Mouse (Mus musculus): Measurements from ENCODE around the gene Dcaf4. TPM values are rescaled to one million over a fixed set of nuclear protein-coding genes. Genes with fewer than 3 reads are reported as not detected.

Gene Dcaf4
- polyA plus RNA-seq, 1 experiment from 2014 or later, result 31.5 TPM

- Histone ChIP-seq H3K4me2 (ENCODE audit: low read length) (no peak overlapping the region), H3K9ac (ENCODE audit: low read length) (no peak overlapping the region), H3K27me3 (replicated peaks; ENCODE audit: control insufficient read depth, insufficient read depth, low read length) (no peaks in the 10 kb centered on the region), H3K4me3 (ENCODE audit: low read depth, low read length) (no peak overlapping the region), H3K36me3 (ENCODE audit: control insufficient read depth, insufficient read depth, low read length) (peaks cover 71% of the 10 kb centered on the region), H3K9me3 (ENCODE audit: control insufficient read depth, low read length) (no peaks in the 10 kb centered on the region), H3K27ac (ENCODE audit: low read depth) (no peak overlapping the region), H3K4me1 (replicated peaks; ENCODE audit: control insufficient read depth, insufficient read depth, low read length) (no peaks in the 10 kb centered on the region)
- ATAC-seq (replicated peaks; ENCODE audit: low FRiP score, low TSS enrichment, low read depth) (no peak), DNase-seq (ENCODE audit: low spot score) (no peak)
- 80% methylated on average over 3 of the region's 3 CpGs for WGBS
These were observed 49.6 kb downstream of the Dcaf4 start for GRCm38 (mm10) chr12:83569866-83570265.

GRCm38 (mm10) chr12:83572717-83573116 is 52.5 kb downstream of the Dcaf4 start:
- H3K9me3 ChIP-seq (ENCODE audit: control insufficient read depth, low read length), result no peaks in the 10 kb centered on the region
- H3K27ac ChIP-seq (ENCODE audit: low read depth), result no peak overlapping the region
- WGBS, result 69% methylated on average over 5 of the region's 5 CpGs
- peaks cover 48% of the 10 kb centered on the region for H3K36me3 ChIP-seq (ENCODE audit: control insufficient read depth, insufficient read depth, low read length)
- no peak overlapping the region for H3K9ac ChIP-seq (ENCODE audit: low read length)
- H3K4me3 ChIP-seq (ENCODE audit: low read depth, low read length), result no peak overlapping the region
- DNase-seq (ENCODE audit: low spot score) (no peak), ATAC-seq (replicated peaks; ENCODE audit: low FRiP score, low TSS enrichment, low read depth) (no peak)
- H3K4me1 ChIP-seq (replicated peaks; ENCODE audit: control insufficient read depth, insufficient read depth, low read length), result no peaks in the 10 kb centered on the region
- H3K4me2 ChIP-seq (ENCODE audit: low read length), result no peak overlapping the region
- no peaks in the 10 kb centered on the region for H3K27me3 ChIP-seq (replicated peaks; ENCODE audit: control insufficient read depth, insufficient read depth, low read length)

GRCm38 (mm10) chr12:83577445-83577844 is 57.2 kb downstream of the Dcaf4 start:
- no peaks in the 10 kb centered on the region for H3K27me3 ChIP-seq (replicated peaks; ENCODE audit: control insufficient read depth, insufficient read depth, low read length)
- no peak overlapping the region for H3K27ac ChIP-seq (ENCODE audit: low read depth)
- H3K4me3 ChIP-seq (ENCODE audit: low read depth, low read length), result no peak overlapping the region
- DNase-seq (ENCODE audit: low spot score) (no peak), ATAC-seq (replicated peaks; ENCODE audit: low FRiP score, low TSS enrichment, low read depth) (no peak)
- H3K4me2 ChIP-seq (ENCODE audit: low read length), result no peak overlapping the region
- H3K36me3 ChIP-seq (ENCODE audit: control insufficient read depth, insufficient read depth, low read length), result peaks cover 25% of the 10 kb centered on the region
- 99% methylated on average over 5 of the region's 5 CpGs for WGBS
- no peaks in the 10 kb centered on the region for H3K9me3 ChIP-seq (ENCODE audit: control insufficient read depth, low read length)
- 0 out of 2 replicates have a peak, but pooled peaks cover 3% of the 10 kb centered on the region for H3K4me1 ChIP-seq (replicated peaks; ENCODE audit: control insufficient read depth, insufficient read depth, low read length)
- no peak overlapping the region for H3K9ac ChIP-seq (ENCODE audit: low read length)

GRCm38 (mm10) chr12:83578356-83578755 is 58.1 kb downstream of the Dcaf4 start:
- Histone ChIP-seq H3K36me3 (ENCODE audit: control insufficient read depth, insufficient read depth, low read length) (peaks cover 21% of the 10 kb centered on the region), H3K4me3 (ENCODE audit: low read depth, low read length) (no peak overlapping the region), H3K27ac (ENCODE audit: low read depth) (peak overlapping the region; percentile 8; the same call in 1 of the 2 replicates), H3K4me1 (replicated peaks; ENCODE audit: control insufficient read depth, insufficient read depth, low read length) (0 out of 2 replicates have a peak, but pooled peaks cover 3% of the 10 kb centered on the region), H3K27me3 (replicated peaks; ENCODE audit: control insufficient read depth, insufficient read depth, low read length) (no peaks in the 10 kb centered on the region), H3K9me3 (ENCODE audit: control insufficient read depth, low read length) (no peaks in the 10 kb centered on the region), H3K9ac (ENCODE audit: low read length) (no peak overlapping the region), H3K4me2 (ENCODE audit: low read length) (no peak overlapping the region)
- ATAC-seq (replicated peaks; ENCODE audit: low FRiP score, low TSS enrichment, low read depth) (no peak), DNase-seq (ENCODE audit: low spot score) (no peak)
- WGBS, result 81% methylated on average over 2 of the region's 2 CpGs

- Histone ChIP-seq H3K4me2 (ENCODE audit: low read length) (no peak overlapping the region), H3K27ac (ENCODE audit: low read depth) (peak overlapping the region; percentile 52; the same call in 1 of the 2 replicates), H3K27me3 (replicated peaks; ENCODE audit: control insufficient read depth, insufficient read depth, low read length) (no peaks in the 10 kb centered on the region), H3K4me1 (replicated peaks; ENCODE audit: control insufficient read depth, insufficient read depth, low read length) (0 out of 2 replicates have a peak, but pooled peaks cover 3% of the 10 kb centered on the region), H3K9ac (ENCODE audit: low read length) (no peak overlapping the region), H3K9me3 (ENCODE audit: control insufficient read depth, low read length) (no peaks in the 10 kb centered on the region), H3K4me3 (ENCODE audit: low read depth, low read length) (no peak overlapping the region), H3K36me3 (ENCODE audit: control insufficient read depth, insufficient read depth, low read length) (peaks cover 24% of the 10 kb centered on the region)
- DNase-seq (ENCODE audit: low spot score) (no peak), ATAC-seq (replicated peaks; ENCODE audit: low FRiP score, low TSS enrichment, low read depth) (peak; percentile 76)
- 45% methylated on average over 3 of the region's 3 CpGs for WGBS
These were observed 58.8 kb downstream of the Dcaf4 start for GRCm38 (mm10) chr12:83578896-83579569.

GRCm38 (mm10) chr12:83580283-83580682 is 60.0 kb downstream of the Dcaf4 start:
- DNase-seq (ENCODE audit: low spot score), result no peak
- 90% methylated on average over 3 of the region's 3 CpGs for WGBS
- Histone ChIP-seq H3K4me2 (ENCODE audit: low read length) (no peak overlapping the region), H3K4me1 (replicated peaks; ENCODE audit: control insufficient read depth, insufficient read depth, low read length) (0 out of 2 replicates have a peak, but pooled peaks cover 3% of the 10 kb centered on the region), H3K9ac (ENCODE audit: low read length) (no peak overlapping the region), H3K9me3 (ENCODE audit: control insufficient read depth, low read length) (no peaks in the 10 kb centered on the region), H3K27me3 (replicated peaks; ENCODE audit: control insufficient read depth, insufficient read depth, low read length) (no peaks in the 10 kb centered on the region), H3K27ac (ENCODE audit: low read depth) (no peak overlapping the region), H3K36me3 (ENCODE audit: control insufficient read depth, insufficient read depth, low read length) (peaks cover 14% of the 10 kb centered on the region), H3K4me3 (ENCODE audit: low read depth, low read length) (no peak overlapping the region)
- ATAC-seq (replicated peaks; ENCODE audit: low FRiP score, low TSS enrichment, low read depth), result 0 out of 2 replicates have a peak, but pooled peaks have one; percentile 16

- Histone ChIP-seq H3K9me3 (ENCODE audit: control insufficient read depth, low read length) (no peaks in the 10 kb centered on the region), H3K4me2 (ENCODE audit: low read length) (no peak overlapping the region), H3K4me3 (ENCODE audit: low read depth, low read length) (no peak overlapping the region), H3K4me1 (replicated peaks; ENCODE audit: control insufficient read depth, insufficient read depth, low read length) (0 out of 2 replicates have a peak, but pooled peaks cover 3% of the 10 kb centered on the region), H3K9ac (ENCODE audit: low read length) (no peak overlapping the region), H3K27ac (ENCODE audit: low read depth) (no peak overlapping the region), H3K36me3 (ENCODE audit: control insufficient read depth, insufficient read depth, low read length) (peaks cover 17% of the 10 kb centered on the region; the same call in 1 of the 2 replicates), H3K27me3 (replicated peaks; ENCODE audit: control insufficient read depth, insufficient read depth, low read length) (no peaks in the 10 kb centered on the region)
- DNase-seq (ENCODE audit: low spot score) (no peak), ATAC-seq (replicated peaks; ENCODE audit: low FRiP score, low TSS enrichment, low read depth) (no peak)
- WGBS, result 62% methylated on average over 4 of the region's 4 CpGs
These were observed 61.8 kb downstream of the Dcaf4 start for GRCm38 (mm10) chr12:83582106-83582505.

GRCm38 (mm10) chr12:83582747-83583146 is 62.5 kb downstream of the Dcaf4 start:
- ATAC-seq (replicated peaks; ENCODE audit: low FRiP score, low TSS enrichment, low read depth) (no peak), DNase-seq (ENCODE audit: low spot score) (no peak)
- Histone ChIP-seq H3K4me1 (replicated peaks; ENCODE audit: control insufficient read depth, insufficient read depth, low read length) (0 out of 2 replicates have a peak, but pooled peaks cover 3% of the 10 kb centered on the region), H3K9me3 (ENCODE audit: control insufficient read depth, low read length) (no peaks in the 10 kb centered on the region), H3K4me3 (ENCODE audit: low read depth, low read length) (no peak overlapping the region), H3K27ac (ENCODE audit: low read depth) (no peak overlapping the region), H3K9ac (ENCODE audit: low read length) (no peak overlapping the region), H3K36me3 (ENCODE audit: control insufficient read depth, insufficient read depth, low read length) (peaks cover 23% of the 10 kb centered on the region), H3K27me3 (replicated peaks; ENCODE audit: control insufficient read depth, insufficient read depth, low read length) (no peaks in the 10 kb centered on the region), H3K4me2 (ENCODE audit: low read length) (no peak overlapping the region)
- 82% methylated on average over 4 of the region's 4 CpGs for WGBS

- Histone ChIP-seq H3K9me3 (ENCODE audit: control insufficient read depth, low read length) (no peaks in the 10 kb centered on the region), H3K4me2 (ENCODE audit: low read length) (no peak overlapping the region), H3K9ac (ENCODE audit: low read length) (no peak overlapping the region), H3K27ac (ENCODE audit: low read depth) (no peak overlapping the region), H3K27me3 (replicated peaks; ENCODE audit: control insufficient read depth, insufficient read depth, low read length) (no peaks in the 10 kb centered on the region), H3K4me1 (replicated peaks; ENCODE audit: control insufficient read depth, insufficient read depth, low read length) (no peaks in the 10 kb centered on the region), H3K4me3 (ENCODE audit: low read depth, low read length) (no peak overlapping the region), H3K36me3 (ENCODE audit: control insufficient read depth, insufficient read depth, low read length) (peaks cover 53% of the 10 kb centered on the region)
- DNase-seq (ENCODE audit: low spot score) (no peak), ATAC-seq (replicated peaks; ENCODE audit: low FRiP score, low TSS enrichment, low read depth) (no peak)
- 93% methylated on average over 5 of the region's 5 CpGs for WGBS
These were observed 66.4 kb downstream of the Dcaf4 start for GRCm38 (mm10) chr12:83586628-83587027.

Data from intestine, embryonic 14.5 days (tissue).